Comparison of ENCODE assay signal across 9 mouse cellular contexts in the genomic region with DNA sequence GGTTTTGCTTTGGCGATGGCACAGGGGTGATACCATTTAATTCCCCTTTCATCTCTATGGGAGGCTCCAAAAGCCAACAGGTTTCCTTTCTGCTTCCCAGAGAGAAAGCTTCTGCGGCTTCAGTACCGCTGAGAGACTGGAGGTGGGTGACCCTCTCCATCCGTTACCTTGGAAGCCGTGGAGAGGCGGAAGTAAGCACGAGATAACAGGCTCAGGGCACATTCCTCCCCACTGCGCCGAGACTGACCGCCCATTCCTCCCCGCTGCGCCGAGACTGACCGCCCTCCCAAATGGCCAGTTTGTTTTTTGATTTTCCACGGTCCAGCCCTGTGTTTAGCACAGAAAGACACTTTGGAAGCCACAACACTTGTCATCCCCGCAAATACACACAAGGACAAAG. TPM values are rescaled to one million over a fixed set of nuclear protein-coding genes. Genes with fewer than 3 reads are reported as not detected.
DNase-seq lines count a peak whose midpoint lies in the region; ATAC-seq lines count a peak whose summit lies in the region.
"Had no signal": no experiment of that assay in that cellular context is flagged by ENCODE, and none has a peak within 500 bp of the region (broad histone marks: within the 10 kb centered on the region; RNA-seq: fewer than 3 reads in every experiment).

No protein-coding gene starts in this region.

- peaks cover 48% of the 10 kb centered on the region for H3K27me3 ChIP-seq in forebrain, embryonic 15.5 days
- peaks cover 10% of the 10 kb centered on the region; the same call in 1 of the 2 replicates for H3K27me3 ChIP-seq in limb, embryonic 11.5 days (ENCODE audit: control insufficient read depth, insufficient read depth, low read length)
- H3K27me3 ChIP-seq in midbrain, embryonic 14.5 days (ENCODE audit: control insufficient read depth, insufficient read depth, low read length) = peaks cover 64% of the 10 kb centered on the region

- no peak overlapping the region for H3K9ac ChIP-seq in forebrain, embryonic 15.5 days (replicated peaks)
- no peak overlapping the region for H3K9ac ChIP-seq in limb, embryonic 11.5 days (ENCODE audit: low read length)
- H3K9ac ChIP-seq in midbrain, embryonic 14.5 days (replicated peaks; ENCODE audit: low read length) = no peak overlapping the region; the same call in 1 of the 2 replicates

- no peaks in the 10 kb centered on the region for H3K9me3 ChIP-seq in forebrain, embryonic 15.5 days
- H3K9me3 ChIP-seq in limb, embryonic 11.5 days (ENCODE audit: control insufficient read depth, low read length) = no peaks in the 10 kb centered on the region
- H3K9me3 ChIP-seq in midbrain, embryonic 14.5 days (ENCODE audit: control insufficient read depth, low read length) = no peaks in the 10 kb centered on the region

- no peaks in the 10 kb centered on the region for H3K36me3 ChIP-seq in forebrain, embryonic 15.5 days
- H3K36me3 ChIP-seq in limb, embryonic 11.5 days (ENCODE audit: control insufficient read depth, insufficient read depth, low read length) = no peaks in the 10 kb centered on the region
- H3K36me3 ChIP-seq in midbrain, embryonic 14.5 days (ENCODE audit: control insufficient read depth, insufficient read depth, low read length) = no peaks in the 10 kb centered on the region

- no peak overlapping the region; the same call in 1 of the 2 replicates for H3K4me3 ChIP-seq in forebrain, embryonic 15.5 days
- no peak overlapping the region; the same call in 1 of the 2 replicates for H3K4me3 ChIP-seq in limb, embryonic 11.5 days (ENCODE audit: low read depth, low read length)
- peak overlapping the region; percentile 7; the same call in 1 of the 2 replicates for H3K4me3 ChIP-seq in midbrain, embryonic 14.5 days (replicated peaks; ENCODE audit: low read depth, low read length)

- no peak for ATAC-seq in forebrain, embryonic 15.5 days (replicated peaks)
- ATAC-seq in limb, embryonic 11.5 days (ENCODE audit: insufficient number of reproducible peaks, low FRiP score, low TSS enrichment, low read depth) = no peak
- ATAC-seq in midbrain, embryonic 14.5 days (ENCODE audit: low FRiP score, low TSS enrichment) = no peak
- ATAC-seq in monocyte, adult 5-6 weeks (replicated peaks; ENCODE audit: insufficient number of reproducible peaks, low FRiP score, low TSS enrichment, poor library complexity, severe bottlenecking) = no peak

- peaks cover 52% of the 10 kb centered on the region for H3K4me1 ChIP-seq in forebrain, embryonic 15.5 days
- peaks cover 14% of the 10 kb centered on the region for H3K4me1 ChIP-seq in limb, embryonic 11.5 days (ENCODE audit: control insufficient read depth, insufficient read depth, low read length)
- H3K4me1 ChIP-seq in midbrain, embryonic 14.5 days (ENCODE audit: control insufficient read depth, insufficient read depth, low read length) = peaks cover 15% of the 10 kb centered on the region; the same call in 1 of the 2 replicates

- no peak overlapping the region for H3K27ac ChIP-seq in forebrain, embryonic 15.5 days (replicated peaks)
- no peak overlapping the region for H3K27ac ChIP-seq in limb, embryonic 11.5 days (replicated peaks; ENCODE audit: low read depth, low read length)
- H3K27ac ChIP-seq in midbrain, embryonic 14.5 days (replicated peaks; ENCODE audit: low read depth, low read length) = no peak overlapping the region

- peak; percentile 7 for DNase-seq in adrenal gland, adult 2 months
- DNase-seq in adrenal gland, postnatal 25 days = no peak
- peak; percentile 47 for DNase-seq in limb, embryonic 11.5 days (ENCODE audit: low spot score)
- peak; percentile 49 for DNase-seq in midbrain, embryonic 14.5 days
- DNase-seq in frontal cortex, adult 2 months (ENCODE audit: extremely low spot score in 1 of 2, low spot score in 1 of 2) = no peak
- DNase-seq in left cerebral cortex, adult 9 months (ENCODE audit: low spot score in 2 of 2) = no peak

- H3K4me2 ChIP-seq in forebrain, embryonic 15.5 days (replicated peaks) = peak overlapping the region; percentile 27
- H3K4me2 ChIP-seq in limb, embryonic 11.5 days (ENCODE audit: low read depth, severe bottlenecking) = peak overlapping the region; percentile 46
- peak overlapping the region; percentile 38 for H3K4me2 ChIP-seq in midbrain, embryonic 14.5 days (ENCODE audit: low read length)

- 3% methylated on average over 16 of the region's 16 CpGs for WGBS in forebrain, embryonic 15.5 days
- under 1% methylated on average over 16 of the region's 16 CpGs for WGBS in limb, embryonic 11.5 days
- under 1% methylated on average over 16 of the region's 16 CpGs for WGBS in midbrain, embryonic 14.5 days

RNA-seq across cellular contexts. Expression of a gene that starts 55.4 kb away (rescaled TPM):
- not detected for total RNA-seq in adrenal gland, adult 2 months (2021)
- not detected in 2 replicates for polyA plus RNA-seq in adrenal gland, adult 2 months (2012; rRNA removed)
- total RNA-seq in adrenal gland, postnatal 25 days (2021) = not detected in 2 replicates
- polyA plus RNA-seq in forebrain, embryonic 15.5 days (2015; fragmentation: Nextera tagmentation; extraction: Ambion mirVana) = 7.1 and 8.6 TPM in 2 replicates
- not detected in 2 replicates for polyA plus RNA-seq in limb, embryonic 11.5 days (2014; fragmentation: Nextera tagmentation; extraction: Ambion mirVana)
- polyA plus RNA-seq in midbrain, embryonic 14.5 days (2014; fragmentation: Nextera tagmentation; extraction: Ambion mirVana) = 5.6 and 7.8 TPM in 2 replicates
- polyA plus RNA-seq in frontal cortex, adult 2 months (2012; rRNA removed) = 30.1 and 31.8 TPM in 2 replicates
- not detected in 3 replicates for total RNA-seq in monocyte, adult 5-6 weeks (2017)
- total RNA-seq: neutrophil, adult 5-6 weeks had no signal

Comparison
In these comparisons a context has a peak if more than half of its experiments do, and no peak if none do; other contexts are left out.
1. DNase-seq: peak in adrenal gland, adult 2 months (single experiment), limb, embryonic 11.5 days (single experiment) and midbrain, embryonic 14.5 days (single experiment); none in adrenal gland, postnatal 25 days (single experiment), frontal cortex, adult 2 months (0 of 2) and left cerebral cortex, adult 9 months (0 of 2).
2. Peak in every context shown above with its lines, with median percentiles within 50 percentile points of each other: H3K4me2 ChIP-seq.